Mouse (Mus musculus): ENCODE measurements around the gene Slc38a10.
A peak's percentile ranks its signal among the peaks of the same experiment; 100 is the strongest.

Slc38a10 gene

GRCm38 (mm10) chr11:120098588-120099511 is 52.3 kb downstream of the Slc38a10 start, which contains the start of the genes Tepsin and Ndufaf8:
Gene Tepsin, minus strand, starts transcription at chr11:120098731.
Gene Ndufaf8, plus strand, starts transcription at chr11:120098928.
- DNase-seq, result peak; percentile 100

- DNase-seq, result peak; percentile 93
Observed at GRCm38 (mm10) chr11:120092817-120093591, 58.1 kb downstream of the Slc38a10 start.

GRCm38 (mm10) chr11:120090661-120091060 is 60.5 kb downstream of the Slc38a10 start:
- DNase-seq, result no peak

GRCm38 (mm10) chr11:120086702-120087152 is 64.4 kb downstream of the Slc38a10 start, which contains the start of gene Cep131:
Gene Cep131, minus strand, starts transcription at chr11:120086827.
- peak; percentile 100 for DNase-seq

GRCm38 (mm10) chr11:120085891-120086627 is 65.1 kb downstream of the Slc38a10 start:
- DNase-seq, result peak; percentile 97

GRCm38 (mm10) chr11:120080282-120080681 is 70.9 kb downstream of the Slc38a10 start:
- DNase-seq, result no peak

- no peak for DNase-seq
Observed at GRCm38 (mm10) chr11:120076191-120076590, 75.0 kb downstream of the Slc38a10 start.

- peak; percentile 90 for DNase-seq
Observed at GRCm38 (mm10) chr11:120072986-120073647, 78.0 kb downstream of the Slc38a10 start.

- DNase-seq, result no peak
Observed at GRCm38 (mm10) chr11:120071731-120072320, 79.3 kb downstream of the Slc38a10 start.

- DNase-seq, result peak; percentile 91
Observed at GRCm38 (mm10) chr11:120071065-120071464, 80.1 kb downstream of the Slc38a10 start.

- peak; percentile 91 for DNase-seq
Observed at GRCm38 (mm10) chr11:120070286-120070930, 80.7 kb downstream of the Slc38a10 start.

- no peak for DNase-seq
Observed at GRCm38 (mm10) chr11:120069261-120069660, 81.9 kb downstream of the Slc38a10 start.

GRCm38 (mm10) chr11:120067834-120068233 is 83.3 kb downstream of the Slc38a10 start:
- no peak for DNase-seq

GRCm38 (mm10) chr11:120065291-120065690 is 85.9 kb downstream of the Slc38a10 start:
- DNase-seq, result peak; percentile 95

- peak; percentile 90 for DNase-seq
Observed at GRCm38 (mm10) chr11:120064668-120065040, 86.5 kb downstream of the Slc38a10 start.

GRCm38 (mm10) chr11:120064006-120064667 is 87.0 kb downstream of the Slc38a10 start:
- DNase-seq, result no peak

- DNase-seq, result no peak
Observed at GRCm38 (mm10) chr11:120063326-120063725, 87.8 kb downstream of the Slc38a10 start.

GRCm38 (mm10) chr11:120060634-120061033 is 90.5 kb downstream of the Slc38a10 start:
- DNase-seq, result no peak

- no peak for DNase-seq
Observed at GRCm38 (mm10) chr11:120055953-120056732, 95.0 kb downstream of the Slc38a10 start.

Data from heart, adult 11 months (tissue).